Mouse (Mus musculus): ENCODE data around the gene Fermt2. TPM values are rescaled to one million over a fixed set of nuclear protein-coding genes. Genes with fewer than 3 reads are reported as not detected.

Gene Fermt2
- polyA plus RNA-seq, 1 experiment: 46.3 TPM

DNA sequence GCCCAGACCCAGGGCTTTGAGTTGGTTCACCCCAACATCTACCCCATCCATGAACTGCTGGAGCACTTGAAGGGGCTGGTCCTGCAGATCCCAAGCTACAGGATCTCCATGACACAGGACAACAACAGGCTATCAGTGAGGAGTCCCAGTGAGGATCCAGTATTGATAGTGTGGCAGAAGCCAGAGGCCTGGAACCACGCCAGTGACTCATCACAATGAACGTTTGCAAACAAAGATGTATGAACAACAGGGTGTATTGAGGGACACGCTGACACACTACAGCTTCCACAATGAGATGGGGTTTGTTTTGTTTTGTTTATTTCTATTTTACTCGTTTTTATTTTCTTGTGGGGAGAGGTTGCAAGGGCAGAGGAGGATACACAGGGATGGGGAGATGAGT, 107.5 kb downstream of the Fermt2 start:
- TF ChIP-seq CTCF (IDR thresholded peaks at IDR 0.05; ENCODE audit: borderline replicate concordance, extremely low read depth, insufficient read depth, insufficient read length) (no peak), POLR2A (IDR thresholded peaks at IDR 0.05; ENCODE audit: borderline replicate concordance, extremely low read depth, insufficient read depth, insufficient read length, poor library complexity, severe bottlenecking) (no peak)
- DNase-seq (ENCODE audit: low read depth): no peak

- TF ChIP-seq CTCF (IDR thresholded peaks at IDR 0.05; ENCODE audit: borderline replicate concordance, extremely low read depth, insufficient read depth, insufficient read length) (no peak), POLR2A (IDR thresholded peaks at IDR 0.05; ENCODE audit: borderline replicate concordance, extremely low read depth, insufficient read depth, insufficient read length, poor library complexity, severe bottlenecking) (no peak)
Measured at GRCm38 (mm10) chr14:45419323-45419722, 110.6 kb downstream of the Fermt2 start.

GRCm38 (mm10) chr14:45418553-45418952, 111.4 kb downstream of the Fermt2 start:
- TF ChIP-seq CTCF (IDR thresholded peaks at IDR 0.05; ENCODE audit: borderline replicate concordance, extremely low read depth, insufficient read depth, insufficient read length) (no peak), POLR2A (IDR thresholded peaks at IDR 0.05; ENCODE audit: borderline replicate concordance, extremely low read depth, insufficient read depth, insufficient read length, poor library complexity, severe bottlenecking) (no peak)
- DNase-seq (ENCODE audit: low read depth): no peak

More at GRCm38 (mm10) chr14:45419323-45419722, 110.6 kb downstream of the Fermt2 start:
- DNase-seq (ENCODE audit: low read depth): no peak

DNA sequence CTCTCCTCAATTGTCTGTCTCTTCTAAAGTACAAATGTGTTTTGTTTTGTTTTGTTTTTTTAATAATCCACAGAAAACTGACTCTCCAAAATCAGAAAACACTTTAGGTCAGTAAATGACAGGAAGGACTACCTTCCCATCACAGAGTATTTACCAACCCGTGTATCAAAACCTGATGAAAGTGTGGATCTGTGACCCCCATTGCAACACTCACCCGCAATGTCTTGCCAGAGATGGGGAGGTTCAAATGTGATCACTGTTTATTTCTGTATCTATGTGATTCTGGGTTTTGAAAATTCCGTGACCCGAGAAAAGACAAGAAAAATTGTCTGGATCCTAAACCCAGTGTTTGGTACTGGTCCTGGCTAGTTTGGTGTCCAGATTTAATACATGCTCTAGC, 113.7 kb downstream of the Fermt2 start:
- no peak for DNase-seq (ENCODE audit: low read depth)
- TF ChIP-seq POLR2A (IDR thresholded peaks at IDR 0.05; ENCODE audit: borderline replicate concordance, extremely low read depth, insufficient read depth, insufficient read length, poor library complexity, severe bottlenecking): no peak
- TF ChIP-seq CTCF (IDR thresholded peaks at IDR 0.05; ENCODE audit: borderline replicate concordance, extremely low read depth, insufficient read depth, insufficient read length): no peak

Other genes starting within 250 kb of the Fermt2 start
- 20.2 and 23.4 TPM in 2 replicates for gene Ero1l, start 211.3 kb downstream of the Fermt2 start, polyA plus RNA-seq (2012; rRNA removed)
- 116 and 132 TPM in 2 replicates for gene Psmc6, start 200.3 kb downstream of the Fermt2 start, polyA plus RNA-seq (2012; rRNA removed)
- gene Styx, start 179.0 kb downstream of the Fermt2 start, polyA plus RNA-seq (2012; rRNA removed): 22.9 and 25.4 TPM in 2 replicates
- gene Gnpnat1, start 125.2 kb downstream of the Fermt2 start, polyA plus RNA-seq (2012; rRNA removed): 11.2 and 12.5 TPM in 2 replicates
- gene Ddhd1, start 128.0 kb upstream of the Fermt2 start, polyA plus RNA-seq (2012; rRNA removed): 38.7 and 47.3 TPM in 2 replicates

Data from brain, embryonic 14.5 days (tissue).